Mouse (Mus musculus) gastrocnemius, adult 18-20 months (tissue): Measurements from ENCODE around the gene Fkbp7. TPM values are rescaled to one million over a fixed set of nuclear protein-coding genes. Genes with fewer than 3 reads are reported as not detected.

Source experiments
- DNase-seq: peaks from one replicate; pipeline ENCODE4 v3.0.0; 2021; ENCODE audit warnings: low spot score
- long read RNA-seq, 2 experiments: library from polyadenylated mRNA; stranded (forward); transcript quantifications; one replicate each; pipeline ENCODE4 v2.0.0; 2021
- total RNA-seq, 2 experiments: library from RNA; stranded (reverse); gene quantifications; 2 replicates each; pipeline ENCODE4 v1.2.3; 2021

The Fkbp7 gene
- total RNA-seq = 1 to 10 TPM; 4.7 to 6.7 TPM
- long read RNA-seq, experiment 1, transcript Fkbp7-201 (4 exons, 860 nt) = major isoform, 5 of 6 reads
- long read RNA-seq, experiment 1, partial matches to known transcripts = 0 of 6 reads
- long read RNA-seq, experiment 1, other reads (novel, unspliced or antisense) = 1 of 6 reads
- long read RNA-seq, experiment 2, partial matches to known transcripts = 0 of 3 reads
- long read RNA-seq, experiment 2, other reads (novel, unspliced or antisense) = 1 of 3 reads

DNA sequence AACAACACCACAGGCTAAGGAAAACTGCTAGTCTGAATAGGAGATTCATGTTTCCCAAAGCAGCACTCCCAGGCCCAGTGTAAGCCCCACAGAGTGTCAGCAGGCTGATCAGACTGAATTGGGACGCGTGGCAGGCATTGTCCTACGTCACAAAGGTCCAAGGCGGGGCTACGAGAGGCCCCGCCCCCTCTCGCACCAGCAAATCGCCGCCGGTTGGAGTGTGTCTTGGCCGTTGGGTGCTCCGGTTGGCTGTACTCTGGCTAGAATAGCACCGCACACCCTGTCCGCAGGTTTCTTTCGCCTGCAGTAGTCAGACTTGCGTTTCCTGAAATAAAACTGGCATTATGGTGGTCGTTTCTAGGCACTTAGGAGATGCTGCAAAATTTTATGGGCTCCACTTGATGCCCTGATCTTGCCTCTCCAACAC is at the start of gene Fkbp7:
Gene Fkbp7 (minus strand): TSS at position 151 of the 427 bp plus-strand sequence.
- peak; percentile 76 for DNase-seq

DNA sequence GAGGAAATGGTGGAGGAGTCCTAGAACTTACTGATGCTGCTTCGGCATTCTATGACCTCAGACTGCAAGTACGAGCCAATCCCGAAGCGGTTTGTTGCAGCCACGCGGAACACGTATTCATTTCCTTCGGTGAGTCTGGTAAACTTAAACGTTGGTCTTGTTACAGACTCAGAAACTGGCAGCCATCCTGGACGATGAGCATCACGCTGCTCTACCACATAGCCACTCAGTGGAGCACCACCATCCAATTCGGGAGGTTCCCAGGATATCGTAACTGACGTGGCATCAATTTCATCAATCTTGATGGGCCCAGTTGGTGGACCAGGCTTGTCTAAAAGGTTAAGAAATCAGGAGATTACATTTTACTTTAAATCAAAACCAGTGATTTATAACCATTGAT is 46.7 kb upstream of the Fkbp7 start:
- DNase-seq = no peak

DNA sequence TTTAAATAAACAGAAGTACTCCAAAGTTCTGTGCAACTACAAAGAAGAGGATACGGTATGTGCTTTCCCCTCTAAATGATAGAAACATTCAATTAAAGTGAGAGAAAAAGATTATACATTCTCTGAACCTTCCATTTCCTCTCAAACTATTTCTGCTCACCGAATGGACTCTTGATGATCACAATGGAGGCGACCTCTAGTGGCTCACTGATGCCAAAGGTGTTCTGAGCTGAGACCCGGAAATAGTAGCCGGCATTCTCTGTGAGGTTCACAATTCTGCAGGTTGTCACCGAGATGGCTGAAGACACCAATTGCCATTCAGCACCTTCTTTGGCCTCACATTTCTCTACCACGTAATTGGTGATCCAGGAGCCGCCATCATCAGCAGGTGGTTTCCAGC is 42.1 kb upstream of the Fkbp7 start:
- no peak for DNase-seq

DNA sequence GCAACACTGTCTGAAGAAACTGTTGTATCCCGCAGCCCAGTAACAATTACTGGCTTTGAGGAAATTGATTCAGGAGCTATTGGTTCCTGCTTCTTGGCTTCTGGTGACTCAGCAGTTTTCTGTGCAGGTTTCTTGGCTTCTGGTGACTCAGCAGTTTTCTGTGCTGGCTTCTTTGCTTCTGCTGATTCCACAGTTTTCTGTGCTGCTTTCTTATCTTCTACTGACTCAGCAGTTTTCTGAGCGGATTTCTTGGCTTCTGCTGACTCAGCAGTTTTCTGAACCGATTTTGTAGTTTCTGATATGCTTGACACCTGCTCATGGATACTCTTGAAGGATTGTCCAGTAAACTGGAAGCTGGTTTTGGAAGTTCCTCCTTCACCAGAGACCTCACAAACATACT is 35.6 kb upstream of the Fkbp7 start:
- DNase-seq = no peak

DNA sequence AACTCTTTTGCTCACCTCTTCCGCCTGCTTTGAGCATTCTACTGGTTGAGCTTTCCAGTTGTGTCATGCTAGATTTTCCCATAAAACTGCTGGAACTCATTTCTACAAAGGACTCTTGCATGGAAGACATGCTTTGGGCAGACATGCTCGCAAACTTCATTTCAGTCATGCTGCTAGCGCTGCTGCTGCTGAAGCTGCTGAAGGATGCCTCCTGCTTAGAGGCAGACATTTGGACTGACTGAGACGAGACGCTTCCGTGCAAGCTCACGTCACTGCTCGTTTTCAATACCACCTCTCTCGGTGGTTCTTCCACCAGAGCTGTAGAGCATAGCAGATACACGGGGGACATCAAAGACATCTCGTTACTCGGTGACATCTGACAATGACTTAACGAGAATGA is 32.7 kb upstream of the Fkbp7 start:
- no peak for DNase-seq

DNA sequence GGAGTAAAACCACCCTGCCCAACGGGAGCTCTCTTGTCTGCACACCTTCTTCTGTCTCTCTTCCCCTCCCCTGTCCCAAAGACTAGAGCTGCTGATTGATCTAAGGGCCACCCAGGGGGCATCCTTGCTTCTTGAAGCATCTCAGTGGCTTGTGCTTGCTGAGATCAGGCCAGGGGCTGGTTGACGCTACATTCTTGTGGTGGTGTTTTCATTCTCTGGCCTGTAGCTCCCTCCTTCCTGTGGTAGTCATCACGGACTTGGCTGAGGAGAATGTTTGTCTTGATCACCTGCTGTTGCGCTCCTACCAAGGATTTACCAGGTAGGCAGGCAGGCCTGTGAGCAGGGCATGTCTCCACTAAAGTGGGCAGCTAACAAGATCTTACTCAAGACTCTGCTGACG is 29.8 kb upstream of the Fkbp7 start:
- no peak for DNase-seq

DNA sequence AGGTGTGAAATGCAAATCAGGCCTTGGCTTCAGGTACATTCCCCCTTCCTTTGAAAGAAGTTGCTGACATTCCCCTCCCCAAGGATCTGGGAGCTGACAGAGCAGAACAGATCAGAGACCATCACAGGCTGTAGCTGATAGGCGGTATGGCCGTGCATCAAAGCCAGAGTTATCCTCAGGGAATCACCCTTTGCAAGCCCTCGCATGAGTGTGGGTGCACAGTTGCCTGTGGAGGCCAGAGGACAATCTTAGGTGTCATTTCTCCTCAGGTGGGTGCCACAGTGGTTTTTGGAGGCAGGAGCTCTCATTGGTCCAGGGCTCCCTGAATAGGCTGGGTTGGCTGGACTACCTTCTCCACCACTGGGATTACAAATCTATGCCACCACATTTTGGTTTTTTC is 29.3 kb upstream of the Fkbp7 start:
- DNase-seq = no peak

DNA sequence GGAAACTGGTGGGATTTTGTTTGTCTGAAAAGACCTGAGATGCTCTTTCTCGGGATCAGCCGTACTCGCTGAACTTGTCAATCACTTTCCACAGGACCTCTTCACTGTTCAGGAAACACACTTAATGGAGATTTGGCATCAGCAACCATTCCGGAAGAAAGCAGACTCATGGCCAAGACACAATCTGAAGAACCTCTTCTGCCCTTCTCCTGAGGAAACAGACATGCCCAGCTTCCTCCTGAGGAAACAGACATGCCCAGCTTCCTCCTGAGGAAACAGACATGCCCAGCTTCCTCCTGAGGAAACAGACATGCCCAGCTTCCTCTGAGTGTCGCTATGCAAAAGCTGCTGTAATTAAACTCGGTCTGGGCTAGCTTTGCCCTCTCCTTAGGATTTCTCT is 22.4 kb upstream of the Fkbp7 start:
- DNase-seq = no peak

DNA sequence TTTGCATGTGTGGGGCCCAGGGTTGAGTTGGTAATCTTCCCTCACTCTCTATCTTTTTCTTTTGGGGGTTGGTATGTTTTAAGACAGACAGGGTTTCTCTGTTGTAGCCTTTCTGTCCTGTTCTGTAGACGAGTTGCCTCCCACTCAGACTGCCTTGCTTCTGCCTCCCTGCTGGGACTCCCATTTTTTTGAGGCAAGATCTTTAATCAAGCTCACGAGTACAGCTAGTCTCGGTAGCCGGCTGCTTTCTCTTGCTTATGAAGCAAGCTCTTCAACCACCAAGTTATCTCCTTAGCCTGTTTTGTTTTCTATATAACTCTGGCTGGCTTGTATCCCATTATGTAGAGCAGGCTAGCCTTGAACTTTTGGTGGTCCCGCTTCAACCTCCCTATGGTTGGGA is 20.8 kb upstream of the Fkbp7 start:
- no peak for DNase-seq

DNA sequence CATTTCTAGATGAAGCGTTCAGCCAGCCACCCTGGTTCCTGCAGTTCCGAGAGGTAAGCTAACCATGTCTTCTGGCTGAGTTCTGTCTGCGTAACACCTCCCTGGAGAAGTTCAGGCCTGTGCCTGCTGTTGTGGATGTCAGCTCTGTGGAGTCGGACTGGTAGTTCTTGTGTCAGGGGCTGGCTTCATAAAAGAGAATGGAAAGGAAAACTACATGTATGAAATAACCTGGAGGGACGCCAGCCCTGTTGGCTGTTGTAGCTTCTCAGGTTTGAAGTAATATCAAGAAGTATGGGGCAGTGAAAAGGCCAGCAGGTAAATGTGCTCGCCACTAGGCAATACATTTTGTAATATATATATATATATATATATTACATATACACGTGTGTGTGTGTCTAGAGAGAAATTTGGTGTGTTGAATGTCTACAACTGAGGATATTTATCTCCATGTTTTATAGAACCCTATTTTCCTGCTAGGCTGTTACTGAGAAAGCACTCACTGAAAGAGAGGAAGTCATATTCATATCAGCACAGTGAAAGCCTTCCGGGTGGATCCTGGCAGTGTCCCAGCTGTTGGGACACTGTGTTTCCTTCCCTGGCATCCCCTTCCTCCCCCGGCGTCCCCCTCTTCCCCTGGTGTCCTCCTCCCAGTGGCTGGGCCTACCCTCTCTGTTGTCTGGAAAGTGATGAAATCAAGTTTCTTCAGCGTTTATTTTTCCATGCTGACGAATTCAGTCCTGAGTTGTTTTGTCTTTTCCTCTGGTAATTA is 17.7 kb upstream of the Fkbp7 start:
- DNase-seq = peak; percentile 62

DNA sequence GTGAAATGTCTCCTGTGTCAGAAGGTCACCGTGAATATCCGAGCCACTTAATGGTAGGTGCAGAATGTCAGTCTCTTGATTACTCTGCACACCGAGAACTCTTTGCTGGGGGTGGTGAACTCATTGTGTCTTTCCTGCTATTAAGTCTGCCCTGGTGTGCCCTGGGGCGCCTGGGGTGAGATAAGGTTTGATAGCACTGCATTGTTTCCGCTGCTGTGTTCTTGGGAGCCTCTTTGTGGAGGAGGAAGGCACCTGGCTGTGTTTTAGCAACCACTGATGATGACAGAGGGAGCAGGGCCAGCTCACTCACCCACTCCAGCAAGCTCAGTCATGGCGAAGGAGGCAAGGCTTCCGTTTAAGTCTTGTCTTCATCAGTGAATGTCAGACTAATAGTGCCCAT is 15.2 kb upstream of the Fkbp7 start:
- no peak for DNase-seq

DNA sequence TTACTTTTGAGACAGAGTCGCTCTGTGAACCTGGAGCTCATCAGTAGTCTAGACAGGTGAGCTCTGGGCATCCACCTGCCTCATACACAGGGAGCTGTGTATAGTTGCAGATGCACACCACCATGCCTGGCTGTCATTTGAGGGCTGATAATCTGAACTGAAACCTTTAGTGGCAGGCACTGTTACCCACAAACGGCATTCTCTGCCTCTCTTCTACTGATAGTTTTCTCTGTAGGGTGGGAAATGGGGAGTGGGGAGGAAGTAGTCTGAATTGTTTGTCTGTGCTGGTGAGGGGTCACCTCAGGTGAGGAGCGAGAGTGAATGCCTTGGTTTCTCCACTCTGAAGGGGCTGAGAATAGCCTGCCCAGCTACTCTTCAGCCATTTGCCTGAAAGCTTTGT is 14.7 kb upstream of the Fkbp7 start:
- no peak for DNase-seq

DNA sequence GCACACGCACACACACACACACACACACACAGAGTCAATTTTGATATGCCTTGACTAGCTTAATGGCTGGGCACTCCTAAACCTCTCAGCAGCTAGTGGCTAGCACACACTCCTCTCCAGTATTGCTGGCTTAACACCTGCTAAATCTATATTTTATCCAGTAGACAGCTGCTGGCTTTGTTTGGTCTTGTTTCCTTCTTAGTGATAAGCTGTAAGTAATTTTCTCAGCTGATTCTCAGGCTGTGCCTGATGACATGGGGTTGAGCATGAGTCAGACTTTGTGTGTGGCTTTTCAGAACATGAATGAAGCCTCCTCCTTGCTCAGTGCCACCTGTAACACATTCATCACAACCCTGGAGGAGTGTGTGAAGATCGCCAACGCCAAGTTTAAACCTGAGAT is 14.1 kb upstream of the Fkbp7 start:
- DNase-seq = no peak

DNA sequence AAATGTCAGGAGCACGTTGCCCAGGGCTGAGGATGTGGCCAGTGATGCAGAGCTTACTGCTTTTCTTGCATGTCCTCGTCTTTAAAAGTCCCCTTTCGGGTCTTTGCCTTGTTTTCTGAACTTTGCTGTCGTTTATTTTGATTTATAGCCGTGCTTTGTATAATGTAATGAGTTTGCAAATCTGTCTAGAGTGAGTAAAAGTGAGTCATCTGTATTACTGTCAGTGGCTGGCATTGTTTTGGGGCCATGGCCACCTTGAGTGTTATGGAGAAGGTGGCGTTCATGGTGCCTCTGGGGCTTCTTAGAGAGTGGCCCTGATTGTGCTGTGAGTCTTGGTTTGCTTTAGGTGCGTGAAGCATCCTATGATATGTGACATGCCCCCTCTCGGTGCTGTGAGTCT is 9.4 kb upstream of the Fkbp7 start:
- DNase-seq = no peak

DNA sequence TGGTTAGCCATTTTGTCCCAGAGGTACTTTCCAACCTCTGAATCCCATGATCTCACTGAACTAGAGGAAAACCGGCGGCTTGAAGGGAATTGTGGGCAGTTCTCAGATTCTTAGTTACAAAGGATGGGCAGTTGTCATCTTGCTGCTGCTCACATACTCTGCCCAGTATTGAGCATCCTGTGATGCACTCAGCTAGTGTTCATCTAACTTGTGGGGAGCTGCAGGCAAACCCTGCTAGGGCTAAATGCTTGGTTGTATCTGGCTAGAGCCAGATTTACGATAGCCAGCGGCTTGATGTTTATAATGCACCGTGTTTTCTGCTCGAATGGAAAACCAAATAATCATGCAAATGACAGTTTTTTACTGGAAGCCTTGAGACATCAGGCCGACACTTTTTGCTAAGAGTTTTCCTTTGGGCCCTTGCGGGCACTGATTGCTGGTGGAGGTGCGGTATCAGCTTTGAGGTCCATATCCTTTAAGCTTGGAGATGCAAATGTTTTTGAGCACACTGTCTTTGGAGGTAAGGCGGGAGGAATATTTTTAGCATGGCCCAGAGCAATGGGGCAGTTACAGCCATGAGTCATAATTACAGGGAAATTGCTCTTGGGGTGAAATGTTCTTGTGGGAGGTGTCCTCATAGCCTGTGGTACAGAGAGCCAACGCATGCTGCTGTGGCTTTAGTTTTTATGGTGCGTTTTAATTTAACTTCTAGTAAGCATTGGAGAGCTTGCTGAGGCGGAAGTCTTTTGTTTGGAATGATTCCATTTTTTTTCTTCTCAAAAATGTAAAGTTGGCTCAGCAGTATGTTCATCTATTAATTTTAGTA is 3.7 kb upstream of the Fkbp7 start:
- no peak for DNase-seq

DNA sequence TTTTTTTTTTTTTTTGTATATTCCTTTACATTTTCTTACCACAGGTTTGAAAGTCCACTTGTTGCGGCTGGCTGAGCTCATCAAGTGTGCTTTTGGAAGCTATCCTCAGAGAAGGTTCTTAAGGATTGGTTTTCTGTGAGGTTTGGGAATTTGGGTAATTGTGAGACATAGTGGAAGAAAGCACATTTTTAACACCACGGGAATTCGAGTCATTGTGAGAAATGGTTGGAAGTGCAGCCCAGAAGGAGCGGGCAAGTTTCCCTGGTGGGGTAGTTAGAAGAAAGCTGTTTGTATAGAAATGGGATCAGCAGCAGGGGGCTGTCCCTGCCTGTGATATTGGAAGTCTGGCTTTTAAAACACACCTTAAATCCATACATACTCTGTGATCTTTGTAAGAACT is 3.0 kb upstream of the Fkbp7 start:
- DNase-seq = no peak

DNA sequence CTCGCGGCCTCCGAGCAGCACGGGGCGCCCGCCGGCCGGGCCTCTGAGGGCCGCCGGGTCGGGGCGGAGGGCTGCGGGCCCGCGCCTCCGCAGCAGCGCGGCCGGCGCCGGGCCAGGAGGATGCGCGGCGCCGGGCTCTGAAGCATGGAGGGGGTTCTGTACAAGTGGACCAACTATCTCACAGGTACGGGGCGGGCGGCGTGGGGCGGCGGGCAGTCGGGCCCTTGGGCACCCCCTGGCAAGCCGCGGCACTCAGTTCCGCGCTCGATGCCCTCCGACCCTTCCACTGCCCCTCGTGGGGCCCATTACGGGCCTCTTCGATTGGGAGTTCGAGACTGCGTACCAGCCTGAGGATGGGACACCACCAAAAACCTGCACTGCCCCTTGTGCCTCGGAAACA is 2.5 kb upstream of the Fkbp7 start:
- DNase-seq = no peak

DNA sequence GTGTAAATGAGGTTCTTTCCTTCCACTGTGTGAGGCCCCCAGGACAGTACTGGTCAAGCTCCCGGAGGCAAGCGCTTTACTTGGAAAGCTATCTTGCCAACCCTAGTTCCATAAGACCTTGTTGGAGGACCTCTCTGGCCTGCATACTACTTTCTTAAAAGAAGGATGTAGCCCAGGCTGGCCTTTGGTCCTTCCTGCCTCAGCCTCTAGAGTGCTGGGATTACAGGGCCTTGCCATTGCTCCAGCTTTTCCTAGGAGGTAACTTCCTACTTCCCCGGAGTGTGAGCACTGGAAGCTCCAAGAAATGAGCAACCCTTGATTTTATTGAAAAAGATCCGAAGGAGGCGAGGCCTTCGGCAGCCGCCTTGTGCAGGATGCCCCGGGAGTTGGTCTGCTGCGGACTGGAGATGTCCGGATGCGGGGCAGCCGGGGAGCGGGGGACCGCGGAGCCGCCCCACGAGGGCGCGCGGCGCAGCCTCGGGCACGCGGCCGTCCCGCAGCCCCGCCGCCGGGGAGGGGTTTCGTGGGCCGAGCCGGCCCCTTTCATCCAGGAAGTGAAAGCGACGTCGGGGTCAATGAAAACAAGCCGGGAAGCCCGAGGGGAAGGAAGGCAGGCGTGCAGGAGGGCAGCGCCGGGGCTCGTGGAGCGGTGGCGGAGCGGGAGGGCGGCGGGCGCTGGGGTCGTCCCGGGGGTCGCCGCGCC is 2.0 kb upstream of the Fkbp7 start, which contains the start of gene Plekha3:
Gene Plekha3 (plus strand): TSS at position 557 of the 703 bp plus-strand sequence.
- peak; percentile 70 for DNase-seq

DNA sequence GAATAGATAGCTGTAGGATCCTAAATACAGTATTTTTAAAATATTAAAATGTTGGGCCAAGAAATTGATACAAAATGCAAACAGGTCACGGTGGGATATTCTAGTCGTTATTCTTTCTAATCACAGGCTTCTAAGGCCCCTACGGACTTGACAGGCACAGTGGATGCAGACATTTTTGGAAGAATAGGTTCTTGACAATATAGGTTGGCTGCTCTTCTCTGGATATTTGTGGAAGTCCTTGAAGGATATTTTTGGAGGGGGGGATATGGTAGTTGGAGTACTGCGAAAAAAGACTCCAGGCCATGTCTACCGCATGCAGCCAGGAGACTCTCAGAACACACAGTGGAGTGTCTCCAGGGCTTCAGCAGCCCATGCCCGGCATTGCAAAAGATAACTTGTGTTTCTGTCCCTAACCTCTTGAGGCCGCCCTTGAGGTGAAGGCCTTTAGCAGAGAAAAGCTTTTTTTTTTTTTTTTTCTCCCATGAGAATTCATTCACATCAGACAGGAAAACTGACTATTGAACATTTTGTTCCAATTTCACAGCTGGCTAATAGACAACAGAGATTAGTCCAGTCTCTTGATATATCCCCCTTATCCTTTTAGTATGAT is 661 bp upstream of the Fkbp7 start:
- DNase-seq = peak; percentile 49

DNA sequence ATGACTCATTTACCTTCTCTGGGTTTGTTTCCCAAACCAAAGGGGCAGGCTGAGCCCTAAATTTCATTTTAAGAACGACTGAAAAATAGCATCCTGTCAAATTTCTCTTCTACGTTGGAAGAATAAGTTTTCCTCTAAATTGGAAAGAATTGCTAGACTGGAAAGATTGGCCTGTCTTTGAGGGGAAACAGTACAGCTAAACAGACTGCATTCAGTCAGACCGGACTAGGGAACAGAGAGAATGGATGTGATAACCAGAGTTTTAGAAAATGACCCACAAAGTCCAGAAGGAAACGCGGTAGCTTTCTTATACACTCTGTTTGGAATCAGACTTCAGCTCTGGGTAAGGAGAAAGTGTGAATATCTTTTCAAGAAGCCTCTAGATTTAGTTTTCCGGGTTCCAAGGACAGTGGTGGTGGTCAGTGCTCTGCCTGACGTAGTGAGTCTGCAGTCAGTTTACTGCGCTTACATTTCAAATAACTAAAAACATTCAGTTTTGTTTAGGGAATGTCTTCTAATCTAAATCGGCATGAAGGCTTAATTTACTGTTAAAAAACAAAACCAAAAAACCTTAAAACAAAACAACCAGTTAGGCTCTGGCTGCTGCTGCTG is 676 bp downstream of the Fkbp7 start:
- no peak for DNase-seq

DNA sequence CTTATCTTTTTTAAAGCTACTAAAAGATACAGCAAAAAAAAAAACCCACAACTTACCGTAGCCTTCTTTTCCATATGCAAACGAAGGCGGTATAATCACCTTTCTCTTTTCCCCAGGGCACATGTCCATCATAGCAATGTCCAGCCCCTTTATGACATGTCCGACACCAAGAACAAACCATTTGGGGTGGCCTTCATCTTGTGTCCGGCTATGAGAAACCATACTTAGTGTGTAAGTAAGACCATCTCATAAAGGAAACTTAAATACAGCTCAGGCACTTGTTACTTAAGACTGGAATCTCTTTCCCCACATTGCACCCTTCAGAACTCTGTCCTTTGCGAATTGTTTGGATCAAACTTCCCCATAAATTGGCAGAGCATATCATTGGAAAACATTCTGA is 1.3 kb downstream of the Fkbp7 start:
- no peak for DNase-seq
